Mouse (Mus musculus) bone marrow, adult 2 months (tissue): ENCODE measurements around the gene Igfbp7.

Experiments
- CTCF ChIP-seq: fragments of 200-500 bp; IDR thresholded peaks from 2 replicates; pipeline ENCODE4 v1.5.1; 2011; ENCODE audit warnings: low read length, control low read depth; ENCODE audit not compliant: control insufficient read depth, insufficient read depth
- POLR2A ChIP-seq: fragments of 200-500 bp; IDR thresholded peaks from 2 replicates; pipeline ENCODE4 v1.6.1; 2011; ENCODE audit warnings: low read depth, mild to moderate bottlenecking, control low read depth, low read length, borderline replicate concordance; ENCODE audit not compliant: control insufficient read depth

DNA sequence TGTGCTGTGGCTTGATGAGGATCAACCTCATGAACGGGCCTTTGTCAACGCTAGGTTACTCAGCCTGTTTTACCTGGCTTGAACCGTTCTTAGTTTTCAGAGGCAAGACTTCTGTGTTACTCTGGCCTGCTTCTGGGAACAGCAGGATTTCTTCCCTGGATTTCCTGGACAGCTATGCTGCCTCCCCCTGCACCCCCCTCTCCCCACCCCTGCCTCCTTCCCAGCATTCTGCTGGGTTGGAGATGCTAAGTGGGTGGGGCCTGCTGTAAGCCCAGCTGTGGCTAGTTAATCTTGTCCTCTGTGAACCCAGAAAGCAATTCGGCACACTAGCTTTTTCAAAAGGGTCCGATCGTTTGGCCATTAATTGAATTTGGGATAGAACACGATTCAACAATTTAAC, 7.7 kb downstream of the Igfbp7 start:
- TF ChIP-seq POLR2A (no peak), CTCF (no peak)
